Mouse (Mus musculus): Measurements from ENCODE around the gene Hoxd12.

DNA sequence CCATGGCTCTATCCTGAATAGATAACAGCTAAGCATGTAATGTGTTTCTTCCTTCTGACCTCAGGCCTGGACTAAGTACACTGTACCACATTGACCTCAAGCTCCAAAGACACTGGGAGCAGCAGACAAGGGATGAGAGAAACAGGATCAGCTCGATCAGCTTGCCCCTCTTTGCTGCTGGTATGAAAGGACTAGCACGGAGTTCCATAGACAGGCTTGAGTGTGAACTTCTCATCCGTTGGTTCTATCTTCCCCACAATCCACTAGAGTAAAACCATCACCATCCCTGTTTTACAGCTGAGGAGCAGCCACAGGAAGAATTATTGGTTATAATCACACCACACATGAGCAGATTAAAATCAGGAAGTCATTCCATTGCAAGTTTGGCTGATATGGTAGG lies 29.2 kb upstream of the Hoxd12 start:
- TF ChIP-seq POLR2A (IDR thresholded peaks at IDR 0.05; ENCODE audit: low read depth, low read length) (no peak), CTCF (IDR thresholded peaks at IDR 0.05; ENCODE audit: borderline replicate concordance, insufficient read depth, low read length) (no peak)
